Mouse (Mus musculus) E14TG2a.4 (cell line): ENCODE data around the gene Flrt3.

Experiments used
- CTCF ChIP-seq: conservative IDR thresholded peaks from 2 replicates; pipeline ENCODE4 v1.5.1; 2014; ENCODE audit warnings: low read length
- NANOG ChIP-seq: IDR thresholded peaks from 2 replicates; pipeline ENCODE4 v1.6.1; 2014; ENCODE audit warnings: borderline replicate concordance, low read length, mixed read lengths
- POU5F1 ChIP-seq: IDR thresholded peaks from 2 replicates; pipeline ENCODE4 v1.6.1; 2014; ENCODE audit warnings: low read length, borderline replicate concordance

DNA sequence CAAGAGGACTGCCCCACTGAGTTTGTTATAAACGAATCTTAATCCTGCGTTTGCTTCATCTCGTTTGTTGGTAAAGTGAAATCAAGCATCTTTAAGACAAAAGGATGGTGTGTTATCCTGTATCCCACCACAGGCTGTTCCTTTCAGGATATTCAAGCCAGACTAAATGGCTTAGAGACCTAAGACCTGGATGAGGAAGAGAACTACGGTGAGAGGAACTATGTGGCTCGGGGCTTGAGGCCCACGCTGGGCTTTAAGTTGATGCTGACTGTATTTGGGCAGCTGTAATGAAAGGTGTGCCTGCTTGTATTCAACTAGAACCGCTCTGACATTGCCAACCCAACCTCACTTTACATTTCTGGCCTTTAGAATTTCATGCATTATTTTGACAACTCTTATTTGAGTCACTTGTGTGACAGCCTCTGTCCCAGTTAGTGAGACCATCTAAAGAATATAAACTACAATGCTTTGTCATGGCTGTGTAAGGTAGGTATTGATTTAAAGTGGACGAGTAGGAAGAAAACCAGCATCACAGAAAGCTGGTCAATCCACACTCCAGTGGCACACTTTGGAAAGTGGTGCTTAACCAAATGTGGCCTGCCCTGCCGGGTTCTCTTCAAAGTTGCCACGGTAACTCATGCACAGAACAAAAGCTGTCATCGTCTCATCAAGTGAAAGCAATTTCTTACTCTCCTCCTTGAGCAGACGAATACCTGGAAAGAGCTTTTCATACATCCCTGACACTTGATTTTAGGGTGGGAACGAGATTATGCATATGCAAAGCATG, 3.8 kb downstream of the Flrt3 start:
- TF ChIP-seq CTCF (no peak), NANOG (no peak), POU5F1 (no peak)
